Mouse (Mus musculus): ENCODE results near the gene Hdac10.
A peak's percentile ranks its signal among the peaks of the same experiment; 100 is the strongest.

The Hdac10 gene

GRCm38 (mm10) chr15:89075478-89076147, 52.9 kb downstream of the Hdac10 start:
- DNase-seq (ENCODE audit: low read depth, low spot score): peak; percentile 91

DNA sequence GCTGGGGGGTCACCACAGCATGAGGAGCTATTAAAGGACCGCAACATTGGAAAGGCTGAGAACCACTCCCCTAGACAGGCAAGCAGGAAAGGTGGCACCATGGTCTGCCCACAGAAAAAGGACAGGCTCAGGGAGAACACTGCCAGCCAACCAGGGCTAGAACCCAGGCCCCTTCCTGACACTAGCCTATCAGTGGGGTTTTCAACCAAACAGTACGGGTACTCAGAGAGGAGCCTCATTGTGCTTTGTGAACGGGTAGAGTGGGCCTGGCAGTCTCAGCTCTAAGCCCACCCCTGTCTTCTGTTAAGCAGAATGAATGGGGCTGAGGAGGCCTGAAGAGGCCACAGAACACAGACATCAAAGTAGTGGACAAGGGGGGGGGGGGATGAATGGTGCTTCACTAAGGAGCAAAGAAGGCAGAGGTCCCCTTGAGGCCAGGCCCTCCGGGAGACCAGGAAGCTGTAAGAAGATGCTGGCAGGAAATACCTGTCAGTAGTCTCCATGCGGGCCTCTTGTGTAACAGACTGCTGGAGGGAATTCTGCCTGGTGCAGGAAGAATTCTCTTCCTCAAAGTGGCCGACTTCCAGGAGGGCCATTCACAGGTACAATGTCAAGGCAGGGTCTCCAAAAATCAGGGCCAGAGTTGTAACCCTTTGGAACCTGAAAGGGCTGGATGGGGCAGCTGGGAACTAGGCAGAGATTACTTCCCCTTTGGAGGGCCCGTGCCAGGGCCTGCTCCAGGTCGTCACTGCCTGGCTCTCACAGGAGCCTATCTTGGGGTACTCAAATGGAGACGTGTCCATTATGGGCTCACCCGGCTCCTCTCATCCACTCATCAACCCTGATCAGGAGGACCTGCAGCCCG, 53.7 kb downstream of the Hdac10 start, which contains the start of gene Trabd:
TSS of gene Trabd (plus strand) at position 512 of the 865 bp plus-strand sequence.
- no peak for DNase-seq (ENCODE audit: low read depth, low spot score)

DNA sequence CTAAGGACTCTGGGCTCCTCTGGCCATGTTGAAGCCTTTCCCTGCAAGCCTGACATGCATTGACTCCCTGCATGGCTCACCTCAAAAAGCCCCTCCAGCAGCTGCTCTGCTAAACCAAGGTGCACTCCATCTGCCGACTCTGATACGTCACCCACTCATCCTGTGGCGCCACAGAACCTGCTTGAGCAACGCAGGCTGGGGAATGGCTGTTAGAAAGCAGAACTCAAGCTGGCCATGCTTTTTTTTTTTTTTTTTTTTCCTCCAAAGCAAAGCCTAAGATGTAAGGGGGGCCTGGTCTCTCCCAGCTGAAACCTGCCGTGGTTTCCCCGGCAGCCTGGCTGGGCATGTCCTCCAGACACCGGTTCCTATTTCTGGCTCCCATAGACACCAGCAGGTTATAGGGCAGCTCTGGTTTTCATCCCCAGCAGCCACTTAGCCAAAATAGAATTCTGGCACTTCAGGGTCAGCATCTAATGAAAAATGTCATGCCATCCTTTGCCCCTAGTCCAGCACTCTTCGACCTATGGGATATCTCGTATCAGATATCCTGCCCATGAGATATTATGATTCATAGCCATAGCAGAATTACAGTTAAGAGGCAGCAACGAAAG, 54.4 kb downstream of the Hdac10 start:
- no peak for DNase-seq (ENCODE audit: low read depth, low spot score)
